Mouse (Mus musculus): ENCODE results near the gene Pygl. TPM values are rescaled to one million over a fixed set of nuclear protein-coding genes. Genes with fewer than 3 reads are reported as not detected.

The Pygl gene
- total and polyA plus RNA-seq, 2 experiments from 2014 or later, result 6.3 to 8.2 TPM

DNA sequence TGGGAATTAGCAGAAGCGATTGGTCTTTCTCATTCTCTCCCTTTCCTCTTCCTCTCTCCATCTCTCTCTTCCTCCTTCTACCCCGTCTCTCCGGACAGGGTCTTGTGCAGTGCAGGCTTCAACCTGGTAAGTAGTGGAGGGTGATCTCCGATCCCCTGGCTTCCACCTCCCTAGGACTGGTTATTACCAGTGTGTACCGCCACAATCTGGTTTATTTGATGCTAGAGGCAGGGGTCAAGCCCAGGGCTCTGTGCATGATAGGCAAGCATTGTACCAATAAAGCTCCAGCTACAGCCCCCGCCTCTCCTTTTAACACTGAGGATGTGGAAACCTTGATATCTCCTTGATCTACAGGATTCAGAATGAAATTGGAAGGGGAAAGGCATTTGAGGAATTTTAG, 17.7 kb downstream of the Pygl start:
- no peak for ATAC-seq
- no peak overlapping the region for H3K4me2 ChIP-seq (ENCODE audit: low read depth)
- no peaks in the 10 kb centered on the region for H3K36me3 ChIP-seq (ENCODE audit: insufficient read depth)
- DNase-seq, result no peak
- 92% methylated on average over 6 of the region's 6 CpGs for WGBS
- H3K27me3 ChIP-seq (ENCODE audit: insufficient read depth, low read length), result no peaks in the 10 kb centered on the region
- H3K4me3 ChIP-seq (ENCODE audit: low read depth, low read length), result no peak overlapping the region
- no peak overlapping the region for H3K27ac ChIP-seq (ENCODE audit: low read depth, low read length)
- TF ChIP-seq CTCF (IDR thresholded peaks at IDR 0.05; ENCODE audit: low read depth), result no peak
- no peaks in the 10 kb centered on the region for H3K4me1 ChIP-seq (ENCODE audit: insufficient read depth)
- H3K9ac ChIP-seq, result no peak overlapping the region
- no peaks in the 10 kb centered on the region for H3K9me3 ChIP-seq (ENCODE audit: low read length)

GRCm38 (mm10) chr12:70212501-70212900, 18.8 kb downstream of the Pygl start:
- Histone ChIP-seq H3K9ac (no peak overlapping the region), H3K4me3 (ENCODE audit: low read depth, low read length) (no peak overlapping the region), H3K4me2 (ENCODE audit: low read depth) (no peak overlapping the region), H3K4me1 (ENCODE audit: insufficient read depth) (no peaks in the 10 kb centered on the region), H3K27ac (ENCODE audit: low read depth, low read length) (no peak overlapping the region), H3K36me3 (ENCODE audit: insufficient read depth) (no peaks in the 10 kb centered on the region), H3K27me3 (ENCODE audit: insufficient read depth, low read length) (no peaks in the 10 kb centered on the region), H3K9me3 (ENCODE audit: low read length) (no peaks in the 10 kb centered on the region)
- TF ChIP-seq CTCF (IDR thresholded peaks at IDR 0.05; ENCODE audit: low read depth), result no peak
- WGBS, result 69% methylated on average over 4 of the region's 4 CpGs
- DNase-seq (no peak), ATAC-seq (no peak)

- 61% methylated on average over 5 of the region's 5 CpGs for WGBS
- Histone ChIP-seq H3K4me3 (ENCODE audit: low read depth, low read length) (no peak overlapping the region), H3K27me3 (ENCODE audit: insufficient read depth, low read length) (no peaks in the 10 kb centered on the region), H3K4me2 (ENCODE audit: low read depth) (no peak overlapping the region), H3K27ac (ENCODE audit: low read depth, low read length) (no peak overlapping the region), H3K4me1 (ENCODE audit: insufficient read depth) (no peaks in the 10 kb centered on the region), H3K9me3 (ENCODE audit: low read length) (no peaks in the 10 kb centered on the region), H3K36me3 (ENCODE audit: insufficient read depth) (no peaks in the 10 kb centered on the region), H3K9ac (no peak overlapping the region)
- DNase-seq (no peak), ATAC-seq (no peak)
- no peak for TF ChIP-seq CTCF (IDR thresholded peaks at IDR 0.05; ENCODE audit: low read depth)
These were observed 23.1 kb downstream of the Pygl start for GRCm38 (mm10) chr12:70208214-70208613.

- ATAC-seq, result no peak
- Histone ChIP-seq H3K4me3 (ENCODE audit: low read depth, low read length) (no peak overlapping the region), H3K9ac (no peak overlapping the region), H3K27me3 (ENCODE audit: insufficient read depth, low read length) (no peaks in the 10 kb centered on the region), H3K9me3 (ENCODE audit: low read length) (no peaks in the 10 kb centered on the region), H3K4me2 (ENCODE audit: low read depth) (no peak overlapping the region), H3K27ac (ENCODE audit: low read depth, low read length) (no peak overlapping the region), H3K36me3 (ENCODE audit: insufficient read depth) (no peaks in the 10 kb centered on the region), H3K4me1 (ENCODE audit: insufficient read depth) (no peaks in the 10 kb centered on the region)
- whole genome bisulfite sequencing, result 82% methylated on average over 8 of the region's 8 CpGs
- TF ChIP-seq CTCF (IDR thresholded peaks at IDR 0.05; ENCODE audit: low read depth), result no peak
- no peak for DNase-seq
These were observed 26.9 kb downstream of the Pygl start for GRCm38 (mm10) chr12:70204433-70204832.

- WGBS, result 84% methylated on average over 5 of the region's 5 CpGs
- DNase-seq (no peak), ATAC-seq (no peak)
- Histone ChIP-seq H3K36me3 (ENCODE audit: insufficient read depth) (no peaks in the 10 kb centered on the region), H3K27ac (ENCODE audit: low read depth, low read length) (no peak overlapping the region), H3K9me3 (ENCODE audit: low read length) (no peaks in the 10 kb centered on the region), H3K9ac (no peak overlapping the region), H3K27me3 (ENCODE audit: insufficient read depth, low read length) (no peaks in the 10 kb centered on the region), H3K4me2 (ENCODE audit: low read depth) (no peak overlapping the region), H3K4me3 (ENCODE audit: low read depth, low read length) (no peak overlapping the region), H3K4me1 (ENCODE audit: insufficient read depth) (no peaks in the 10 kb centered on the region)
- TF ChIP-seq CTCF (IDR thresholded peaks at IDR 0.05; ENCODE audit: low read depth), result no peak
These were observed 29.3 kb downstream of the Pygl start for GRCm38 (mm10) chr12:70201926-70202529.

DNA sequence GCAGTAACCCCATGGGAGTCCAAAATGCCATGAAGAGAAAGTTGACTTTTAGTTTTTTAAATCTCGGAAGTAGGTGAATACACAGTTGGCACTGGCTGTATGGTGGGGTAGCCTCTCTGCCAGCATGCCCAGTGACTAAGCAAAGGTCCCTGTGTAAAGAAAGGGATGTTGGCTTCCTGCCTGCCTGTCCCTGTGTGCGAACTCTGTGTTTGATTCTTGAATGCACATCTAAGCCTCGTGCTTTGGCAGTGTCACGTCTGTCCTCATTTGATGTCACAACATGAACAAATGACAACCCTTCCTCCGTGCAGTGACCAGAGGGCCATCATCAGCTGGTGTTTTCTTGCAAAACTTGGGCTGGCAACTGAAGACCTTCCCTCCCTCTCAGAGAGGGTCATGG, 34.9 kb downstream of the Pygl start:
- no peaks in the 10 kb centered on the region for H3K27me3 ChIP-seq (ENCODE audit: insufficient read depth, low read length)
- TF ChIP-seq CTCF (IDR thresholded peaks at IDR 0.05; ENCODE audit: low read depth), result no peak
- 62% methylated on average over 5 of the region's 5 CpGs for WGBS

GRCm38 (mm10) chr12:70195426-70195825, 35.9 kb downstream of the Pygl start:
- Histone ChIP-seq H3K27ac (ENCODE audit: low read depth, low read length) (no peak overlapping the region), H3K4me2 (ENCODE audit: low read depth) (no peak overlapping the region), H3K9me3 (ENCODE audit: low read length) (no peaks in the 10 kb centered on the region), H3K36me3 (ENCODE audit: insufficient read depth) (no peaks in the 10 kb centered on the region), H3K4me3 (ENCODE audit: low read depth, low read length) (no peak overlapping the region), H3K27me3 (ENCODE audit: insufficient read depth, low read length) (no peaks in the 10 kb centered on the region), H3K9ac (no peak overlapping the region), H3K4me1 (ENCODE audit: insufficient read depth) (no peaks in the 10 kb centered on the region)
- WGBS, result 96% methylated on average over 6 of the region's 6 CpGs
- DNase-seq (no peak), ATAC-seq (no peak)
- no peak for TF ChIP-seq CTCF (IDR thresholded peaks at IDR 0.05; ENCODE audit: low read depth)

More for the DNA sequence above, 34.9 kb downstream of the Pygl start:
- DNase-seq, result no peak
- no peak overlapping the region for H3K4me3 ChIP-seq (ENCODE audit: low read depth, low read length)
- no peak overlapping the region for H3K9ac ChIP-seq
- no peaks in the 10 kb centered on the region for H3K36me3 ChIP-seq (ENCODE audit: insufficient read depth)
- no peak overlapping the region for H3K27ac ChIP-seq (ENCODE audit: low read depth, low read length)
- ATAC-seq, result no peak
- no peaks in the 10 kb centered on the region for H3K9me3 ChIP-seq (ENCODE audit: low read length)
- H3K4me1 ChIP-seq (ENCODE audit: insufficient read depth), result no peaks in the 10 kb centered on the region
- H3K4me2 ChIP-seq (ENCODE audit: low read depth), result no peak overlapping the region

Data from forebrain, postnatal 0 days (tissue).